Mouse (Mus musculus) kidney, adult 2 months (tissue): Measurements from ENCODE around the gene Clec11a. TPM values are rescaled to one million over a fixed set of nuclear protein-coding genes. Genes with fewer than 3 reads are reported as not detected.

ENCODE experiments used
- DNase-seq: peaks from one replicate; pipeline ENCODE4 v3.0.0; 2021
- H3K27ac ChIP-seq: fragments of 200-500 bp; 2 replicates; pipeline ENCODE4 v1.5.1; 2012; ENCODE audit warnings: low read depth, low read length, control low read depth, inconsistent platforms; ENCODE audit not compliant: insufficient read depth
- H3K27me3 ChIP-seq: fragments of 200-500 bp; replicated peaks from 2 replicates; pipeline ENCODE4 v1.6.1; 2012; ENCODE audit warnings: mild to moderate bottlenecking, moderate library complexity, low read length, inconsistent platforms; ENCODE audit not compliant: control insufficient read depth, insufficient read depth
- H3K36me3 ChIP-seq: fragments of 200-500 bp; 2 replicates; pipeline ENCODE4 v1.6.1; 2012; ENCODE audit warnings: mild to moderate bottlenecking, moderate library complexity, low read length, inconsistent platforms; ENCODE audit not compliant: control insufficient read depth, insufficient read depth
- H3K4me1 ChIP-seq: fragments of 200-500 bp; 2 replicates; pipeline ENCODE4 v1.6.1; 2011; ENCODE audit warnings: low read length; ENCODE audit not compliant: control insufficient read depth, insufficient read depth
- H3K4me3 ChIP-seq: fragments of 200-500 bp; 2 replicates; pipeline ENCODE4 v1.5.1; 2011; ENCODE audit warnings: mild to moderate bottlenecking, low read depth, low read length, control low read depth; ENCODE audit not compliant: insufficient read depth
- CTCF ChIP-seq: fragments of 200-500 bp; conservative IDR thresholded peaks from 2 replicates; pipeline ENCODE4 v1.5.1; 2011; ENCODE audit warnings: low read depth, mild to moderate bottlenecking, control low read depth, low read length, moderate library complexity, mixed read lengths; ENCODE audit not compliant: insufficient read depth, insufficient read length
- POLR2A ChIP-seq: fragments of 200-500 bp; IDR thresholded peaks from one replicate; pipeline ENCODE4 v1.6.1; 2011; ENCODE audit warnings: low read depth, low read length, control low read depth
- WGBS: fragments of 180-500 bp; shearing (Covaris S2); methylation state at CpG from one replicate; pipeline ENCODE4 v1.1.7; 2018; 5-methylcytosine and 5-hydroxymethylcytosine counted together
- polyA plus RNA-seq: library from polyadenylated mRNA; depleted of rRNA; stranded (reverse); fragments of >200 nt; gene quantifications from 2 replicates; pipeline ENCODE4 v1.2.3, GENCODE M21; 2012

Clec11a gene
- polyA plus RNA-seq, 1 experiment = 6.4 TPM

- Histone ChIP-seq H3K4me3 (no peak overlapping the region), H3K36me3 (no peaks in the 10 kb centered on the region), H3K4me1 (no peaks in the 10 kb centered on the region), H3K27ac (no peak overlapping the region), H3K27me3 (no peaks in the 10 kb centered on the region)
- DNase-seq = no peak
- TF ChIP-seq POLR2A = no peak
- TF ChIP-seq CTCF = no peak
- whole genome bisulfite sequencing = 73% methylated on average over 3 of the region's 3 CpGs
These were observed 31.2 kb downstream of the Clec11a start for GRCm38 (mm10) chr7:44275546-44275945.

DNA sequence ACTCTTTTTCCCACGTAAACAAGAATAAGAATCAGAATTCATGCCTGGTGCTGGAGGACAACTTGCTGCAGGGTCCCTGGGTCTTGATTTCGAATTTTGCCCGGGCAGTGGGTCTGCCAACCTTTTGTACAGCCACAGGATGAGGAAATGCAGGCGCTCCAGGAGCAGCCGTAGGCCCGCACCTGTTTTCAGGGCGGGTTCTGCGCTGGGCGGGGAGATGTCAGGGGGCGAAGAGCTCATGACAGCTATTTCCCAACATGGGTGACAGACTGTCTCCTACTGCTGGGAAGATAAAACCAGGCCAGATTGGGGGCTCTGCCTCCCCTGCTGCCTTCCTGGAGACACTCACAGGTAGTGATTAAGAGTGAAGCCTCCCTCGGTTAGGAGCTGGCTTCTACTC, 32.6 kb downstream of the Clec11a start:
- no peak for DNase-seq
- 51% methylated on average over 11 of the region's 11 CpGs for WGBS
- Histone ChIP-seq H3K4me3 (no peak overlapping the region), H3K4me1 (no peaks in the 10 kb centered on the region), H3K27me3 (no peaks in the 10 kb centered on the region), H3K36me3 (no peaks in the 10 kb centered on the region), H3K27ac (no peak overlapping the region)
- no peak for TF ChIP-seq CTCF
- no peak for TF ChIP-seq POLR2A

DNA sequence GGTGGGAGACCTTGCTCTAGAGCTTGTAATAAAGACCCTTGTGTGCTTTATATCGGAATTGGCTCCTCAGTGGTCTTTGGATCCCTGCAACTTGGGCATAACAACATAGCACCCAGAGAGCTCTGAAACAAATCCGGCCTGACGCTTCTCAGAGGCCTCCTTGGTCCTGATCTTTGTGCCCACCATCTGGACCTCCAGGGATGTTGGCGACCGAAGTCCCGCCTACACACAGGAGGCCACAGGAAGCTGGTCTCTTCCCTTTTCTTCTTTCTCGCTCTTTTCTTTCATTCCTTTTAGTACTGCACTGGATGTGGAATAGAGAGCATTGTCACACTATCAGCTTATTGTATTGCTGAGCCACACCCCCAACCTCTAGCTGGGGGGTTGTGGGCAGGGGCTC, 33.3 kb downstream of the Clec11a start:
- H3K36me3 ChIP-seq = no peaks in the 10 kb centered on the region
- no peak overlapping the region for H3K27ac ChIP-seq

DNA sequence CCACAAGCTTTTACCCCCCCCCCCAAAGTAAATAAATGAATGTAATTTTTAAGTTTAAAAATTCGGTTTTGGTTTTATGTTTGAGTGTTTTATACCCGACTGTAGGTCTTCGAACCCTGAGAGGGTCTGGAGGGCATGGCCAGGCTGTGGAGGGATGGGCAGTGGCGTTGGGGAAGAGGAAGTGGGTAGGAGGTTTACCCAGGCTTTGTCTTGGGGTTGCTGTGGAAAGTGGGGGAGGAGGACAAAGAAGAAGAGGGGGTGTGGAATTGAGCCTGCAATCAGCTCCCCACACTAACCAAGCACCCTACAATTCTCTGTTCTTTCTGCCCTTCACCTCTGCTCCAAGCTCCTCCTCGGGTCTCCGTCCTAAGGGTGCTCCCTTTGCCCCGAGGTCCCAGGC, 34.2 kb downstream of the Clec11a start:
- Histone ChIP-seq H3K4me3 (no peak overlapping the region), H3K4me1 (no peaks in the 10 kb centered on the region), H3K27ac (no peak overlapping the region), H3K27me3 (no peaks in the 10 kb centered on the region), H3K36me3 (no peaks in the 10 kb centered on the region)
- no peak for DNase-seq
- 90% methylated on average over 7 of the region's 7 CpGs for WGBS
- TF ChIP-seq POLR2A (no peak), CTCF (no peak)

More for the DNA sequence above, 33.3 kb downstream of the Clec11a start:
- no peak overlapping the region for H3K4me3 ChIP-seq
- no peaks in the 10 kb centered on the region for H3K27me3 ChIP-seq
- no peak for DNase-seq
- 66% methylated on average over 7 of the region's 7 CpGs for WGBS
- no peak for TF ChIP-seq POLR2A
- TF ChIP-seq CTCF = no peak
- no peaks in the 10 kb centered on the region for H3K4me1 ChIP-seq

GRCm38 (mm10) chr7:44271309-44271708, 35.4 kb downstream of the Clec11a start:
- TF ChIP-seq POLR2A (no peak), CTCF (no peak)
- Histone ChIP-seq H3K4me3 (no peak overlapping the region), H3K4me1 (no peaks in the 10 kb centered on the region), H3K36me3 (no peaks in the 10 kb centered on the region), H3K27ac (no peak overlapping the region), H3K27me3 (no peaks in the 10 kb centered on the region)
- no peak for DNase-seq
- 67% methylated on average over 2 of the region's 2 CpGs for WGBS

GRCm38 (mm10) chr7:44269397-44269796, 37.3 kb downstream of the Clec11a start:
- H3K36me3 ChIP-seq = no peaks in the 10 kb centered on the region
- no peaks in the 10 kb centered on the region for H3K4me1 ChIP-seq
- H3K27me3 ChIP-seq = no peaks in the 10 kb centered on the region
- no peak overlapping the region for H3K4me3 ChIP-seq
- TF ChIP-seq CTCF (no peak), POLR2A (no peak)
- H3K27ac ChIP-seq = no peak overlapping the region
- no peak for DNase-seq
- 86% methylated on average over 2 of the region's 2 CpGs for WGBS

- Histone ChIP-seq H3K4me3 (no peak overlapping the region), H3K4me1 (no peaks in the 10 kb centered on the region), H3K27ac (no peak overlapping the region), H3K27me3 (no peaks in the 10 kb centered on the region), H3K36me3 (no peaks in the 10 kb centered on the region)
- 73% methylated on average over 11 of the region's 11 CpGs for WGBS
- no peak for TF ChIP-seq CTCF
- no peak for TF ChIP-seq POLR2A
- no peak for DNase-seq
These were observed 38.6 kb downstream of the Clec11a start for GRCm38 (mm10) chr7:44268117-44268516.

DNA sequence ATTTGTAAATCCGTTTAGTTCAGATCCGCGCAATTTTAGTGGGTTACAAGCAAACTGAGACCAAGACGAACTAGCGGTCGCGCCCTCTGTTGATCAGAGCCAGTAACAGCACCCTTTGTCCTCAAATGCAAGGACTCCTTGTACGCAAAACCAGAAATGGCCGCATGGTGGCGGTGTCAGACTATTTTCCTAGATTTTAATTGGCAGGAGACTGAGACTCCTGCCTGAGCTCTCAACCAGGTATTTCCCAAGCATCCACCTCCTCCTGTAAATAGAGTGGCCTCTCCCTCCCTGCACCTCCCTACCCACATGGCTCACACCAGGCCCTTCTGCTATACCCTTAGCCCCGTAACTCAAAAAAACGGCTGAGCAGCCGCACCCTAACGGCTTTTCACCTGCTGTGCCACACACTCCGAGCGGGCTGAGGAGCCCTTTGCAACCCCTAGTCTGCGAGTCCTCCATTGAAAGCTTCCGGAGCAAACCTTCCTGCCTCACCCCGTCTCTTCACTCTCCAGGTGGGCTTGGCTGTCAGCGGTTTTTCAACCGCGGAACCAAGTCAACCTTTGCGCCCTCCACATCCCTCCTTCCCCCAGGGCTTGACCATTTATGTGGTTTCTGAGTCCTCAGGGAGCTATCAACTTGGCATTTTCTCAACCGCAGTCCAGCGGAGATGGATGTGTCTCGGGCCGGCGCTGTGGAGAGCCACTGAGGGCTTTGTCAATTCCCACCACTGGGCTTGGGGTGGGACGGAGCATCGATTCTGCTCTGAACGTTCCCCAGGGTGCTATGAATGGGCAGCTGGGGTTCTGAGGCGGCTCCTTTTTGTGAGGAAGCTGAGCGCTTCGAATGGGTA, 43.7 kb downstream of the Clec11a start:
- no peak overlapping the region for H3K27ac ChIP-seq
- WGBS = 4% methylated on average over 34 of the region's 34 CpGs
- H3K4me3 ChIP-seq = no peak overlapping the region
- H3K27me3 ChIP-seq = no peaks in the 10 kb centered on the region
- TF ChIP-seq CTCF (peak; percentile 100; the same call in 1 of the 2 replicates), POLR2A (no peak)
- no peaks in the 10 kb centered on the region for H3K4me1 ChIP-seq
- DNase-seq = peak; percentile 95
- no peaks in the 10 kb centered on the region for H3K36me3 ChIP-seq
